Mouse (Mus musculus) forebrain, embryonic 12.5 days (tissue): ENCODE data around the gene Chmp1a. TPM values are rescaled to one million over a fixed set of nuclear protein-coding genes. Genes with fewer than 3 reads are reported as not detected.
"Not testable (repeated sequence)": the region's sequence is repeated elsewhere in the genome, so short reads cannot be mapped to it uniquely, and the experiment has no call there.

Experiments
- ATAC-seq: fragments of 200-750 bp; cut with Nextera tagmentation; 2 replicates; pipeline ENCODE4 v1.8.0; 2017; ENCODE audit warnings: moderate TSS enrichment; ENCODE audit not compliant: low FRiP score
- H3K27ac ChIP-seq: fragments of 300-500 bp; sonication (generic); 2 replicates; pipeline ENCODE4 v1.5.1; 2016; ENCODE audit warnings: mild to moderate bottlenecking
- H3K27me3 ChIP-seq: fragments of 300-500 bp; sonication (generic); 2 replicates; pipeline ENCODE4 v1.6.1; 2016; ENCODE audit warnings: mild to moderate bottlenecking
- H3K36me3 ChIP-seq: fragments of 300-500 bp; sonication (generic); replicated peaks from 2 replicates; pipeline ENCODE4 v1.6.1; 2016; ENCODE audit warnings: mild to moderate bottlenecking
- H3K4me1 ChIP-seq: fragments of 300-500 bp; sonication (generic); 2 replicates; pipeline ENCODE4 v1.6.1; 2016
- H3K4me2 ChIP-seq: fragments of 300-500 bp; sonication (generic); 2 replicates; pipeline ENCODE4 v1.6.1; 2016; ENCODE audit warnings: mild to moderate bottlenecking, moderate library complexity
- H3K4me3 ChIP-seq: fragments of 300-500 bp; sonication (generic); replicated peaks from 2 replicates; pipeline ENCODE4 v1.5.1; 2016; ENCODE audit warnings: mild to moderate bottlenecking
- H3K9ac ChIP-seq: fragments of 300-500 bp; sonication (generic); 2 replicates; pipeline ENCODE4 v1.6.1; 2016; ENCODE audit warnings: mild to moderate bottlenecking
- H3K9me3 ChIP-seq: fragments of 300-500 bp; sonication (generic); 2 replicates; pipeline ENCODE4 v1.6.1; 2016
- WGBS: fragments of 180-500 bp; shearing (Covaris S2); methylation state at CpG from one replicate; pipeline ENCODE4 v1.1.7; 2016; 5-methylcytosine and 5-hydroxymethylcytosine counted together
- polyA plus RNA-seq: library from polyadenylated mRNA; unstranded; fragments of >200 nt; fragmentation: Nextera tagmentation; extraction: Ambion mirVana; gene quantifications from 2 replicates; pipeline ENCODE4 v1.2.1, GENCODE M21; 2016

Gene Chmp1a
- polyA plus RNA-seq, 1 experiment from 2014 or later: 150 TPM

DNA sequence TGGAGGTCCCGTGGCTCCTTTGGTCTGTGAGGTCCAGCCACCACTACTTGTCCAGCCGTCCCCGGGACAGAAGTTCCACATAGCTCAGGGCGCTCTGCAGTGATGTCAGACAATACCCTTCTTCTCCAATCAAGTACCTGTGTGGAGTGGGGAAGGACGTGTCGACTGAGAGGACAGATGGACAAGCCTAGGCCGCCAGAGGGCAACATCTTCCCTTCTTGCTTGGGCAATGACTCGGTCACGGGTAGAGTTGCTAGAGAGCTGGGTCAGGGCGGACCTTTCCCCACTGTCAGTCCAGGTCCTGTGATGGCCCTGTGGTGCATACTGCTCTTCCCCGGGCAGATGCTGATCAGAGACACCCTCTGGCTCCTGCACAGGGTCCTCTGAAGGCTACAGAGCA, 30.5 kb upstream of the Chmp1a start:
- H3K4me2 ChIP-seq: no peak overlapping the region
- ATAC-seq: no peak
- H3K4me1 ChIP-seq: no peaks in the 10 kb centered on the region
- H3K36me3 ChIP-seq: peaks cover 66% of the 10 kb centered on the region
- WGBS: 73% methylated on average over 11 of the region's 11 CpGs
- H3K27me3 ChIP-seq: no peaks in the 10 kb centered on the region
- no peaks in the 10 kb centered on the region for H3K9me3 ChIP-seq
- H3K9ac ChIP-seq: no peak overlapping the region
- no peak overlapping the region for H3K4me3 ChIP-seq
- H3K27ac ChIP-seq: no peak overlapping the region

DNA sequence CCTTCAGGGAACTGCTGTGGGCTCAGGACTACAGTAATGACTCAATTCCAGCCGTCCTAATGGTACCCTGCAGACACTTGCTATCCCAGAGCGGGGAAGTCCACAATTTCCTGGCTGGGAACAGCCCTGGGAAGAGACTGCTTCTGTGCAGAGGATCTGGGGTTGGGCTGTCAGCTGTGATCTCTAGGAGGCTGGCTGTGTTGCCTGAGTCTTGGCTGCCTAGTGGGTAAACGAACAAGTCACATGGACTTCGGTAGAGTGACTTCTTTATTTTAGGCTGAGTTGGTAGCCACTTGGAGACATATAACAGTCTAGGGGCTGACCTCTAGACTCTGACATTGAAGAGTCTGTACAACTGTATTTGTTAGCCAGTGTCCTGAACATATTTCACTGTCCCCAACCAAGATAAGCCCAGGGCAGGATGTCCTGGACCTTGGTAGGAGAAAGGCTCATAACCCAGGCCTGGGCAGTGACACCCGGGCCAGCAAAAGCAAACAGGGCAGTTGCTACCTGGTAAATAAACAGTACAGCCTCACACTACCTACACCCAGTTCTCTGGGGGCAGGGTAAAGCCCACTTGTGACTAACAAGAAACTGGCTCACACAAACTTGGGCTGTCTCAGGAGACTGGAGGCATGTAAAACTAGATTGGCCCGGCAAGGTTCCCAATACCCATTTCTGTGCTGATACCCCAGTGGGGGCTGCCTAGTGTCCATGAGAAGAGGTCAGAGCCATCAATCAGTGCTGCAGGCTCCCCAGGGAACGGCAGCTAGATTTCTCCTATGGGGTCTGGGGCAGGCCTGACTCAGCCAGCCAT, 29.8 kb upstream of the Chmp1a start:
- 90% methylated on average over 7 of the region's 7 CpGs for WGBS
- peaks cover 58% of the 10 kb centered on the region for H3K36me3 ChIP-seq
- no peak overlapping the region for H3K27ac ChIP-seq
- H3K4me2 ChIP-seq: no peak overlapping the region
- no peaks in the 10 kb centered on the region for H3K4me1 ChIP-seq
- H3K9me3 ChIP-seq: no peaks in the 10 kb centered on the region
- no peak overlapping the region for H3K9ac ChIP-seq
- ATAC-seq: no peak
- H3K27me3 ChIP-seq: no peaks in the 10 kb centered on the region
- no peak overlapping the region for H3K4me3 ChIP-seq

DNA sequence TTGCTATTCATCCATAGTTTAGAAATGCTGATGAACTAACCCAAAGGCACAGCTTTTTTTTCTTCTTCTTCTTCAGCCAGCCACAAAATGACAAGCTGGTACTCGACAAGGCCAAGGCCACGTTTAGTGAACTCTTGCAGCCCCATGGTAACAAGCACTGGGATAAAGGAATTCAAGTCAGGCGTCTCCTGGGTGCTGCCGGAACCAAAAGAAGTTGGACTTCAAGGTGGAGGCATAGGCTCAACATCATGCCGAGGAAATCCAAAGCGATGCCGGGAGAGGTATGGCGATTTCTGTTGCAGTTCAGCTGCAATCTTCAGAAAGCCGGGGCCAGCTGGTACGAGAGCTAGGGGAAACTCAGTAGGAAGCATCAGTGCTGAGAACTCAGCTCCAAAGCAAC, 26.8 kb upstream of the Chmp1a start:
- no peak overlapping the region for H3K9ac ChIP-seq
- H3K4me1 ChIP-seq: peaks cover 20% of the 10 kb centered on the region
- 88% methylated on average over 10 of the region's 10 CpGs for WGBS
- ATAC-seq: no peak
- peaks cover 28% of the 10 kb centered on the region for H3K27me3 ChIP-seq
- no peak overlapping the region for H3K4me3 ChIP-seq
- H3K27ac ChIP-seq: no peak overlapping the region
- no peak overlapping the region for H3K4me2 ChIP-seq
- H3K9me3 ChIP-seq: no peaks in the 10 kb centered on the region
- peaks cover 29% of the 10 kb centered on the region for H3K36me3 ChIP-seq

DNA sequence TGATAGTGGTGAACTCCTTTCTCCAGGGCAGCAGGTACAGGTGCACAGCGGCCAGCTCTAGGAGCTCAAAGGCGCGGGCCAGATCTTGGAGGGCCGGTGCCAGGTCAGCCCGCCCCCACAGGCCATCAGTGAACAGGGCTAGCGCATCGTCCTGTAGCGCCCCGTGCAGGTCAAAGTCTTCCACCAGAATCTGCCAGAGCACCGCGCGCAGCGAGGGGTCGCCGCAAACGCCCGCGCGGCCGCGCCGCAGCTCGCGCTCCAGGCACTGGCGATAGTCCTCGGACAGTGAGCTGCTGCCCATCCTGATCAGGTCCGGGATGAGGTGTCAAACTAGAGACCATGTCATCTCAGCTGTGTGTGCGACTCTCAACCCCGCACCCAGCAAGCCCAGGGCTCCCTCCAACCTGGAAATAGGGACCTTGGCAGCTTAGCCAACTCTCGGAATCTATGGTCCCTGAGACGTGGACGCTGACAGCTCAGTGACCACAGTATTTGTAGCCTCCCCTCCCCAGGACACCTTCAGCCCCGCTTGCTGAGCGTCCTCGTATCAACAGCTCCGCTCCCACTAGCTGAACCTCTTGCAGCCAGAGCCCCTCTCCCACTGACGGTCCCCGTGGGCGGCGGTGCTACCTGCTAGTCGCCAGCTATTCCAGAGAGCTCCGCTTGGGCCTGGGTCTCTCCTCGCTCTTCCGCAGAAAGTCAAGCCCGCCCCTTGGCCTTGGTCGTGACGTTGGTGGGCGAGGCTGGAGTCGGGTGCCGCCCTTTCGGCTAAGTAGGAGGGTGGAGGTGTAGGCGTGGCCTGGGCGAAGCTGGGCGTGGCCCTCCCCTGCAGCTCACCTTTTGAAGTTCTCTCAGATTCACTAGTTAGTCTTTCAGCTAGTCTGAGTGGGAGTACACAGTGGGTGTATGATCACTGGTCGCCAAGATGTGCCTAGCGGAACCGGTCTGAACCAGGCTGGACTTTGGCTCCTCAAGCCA, 23.2 kb upstream of the Chmp1a start, which contains the start of gene Spata2l:
Spata2l (minus strand) TSS at position 714 of the 978 bp plus-strand sequence.
- peak; percentile 83 for ATAC-seq
- Histone ChIP-seq H3K9me3 (no peaks in the 10 kb centered on the region), H3K27ac (no peak within 1 kb of the TSS), H3K4me3 (peak within 1 kb of the TSS; percentile 46), H3K4me1 (peaks cover 20% of the 10 kb centered on the region), H3K9ac (peak within 1 kb of the TSS; percentile 50), H3K36me3 (no peaks in the 10 kb centered on the region), H3K4me2 (peak within 1 kb of the TSS; percentile 83), H3K27me3 (peaks cover 46% of the 10 kb centered on the region)
- WGBS: 2% methylated on average over 57 of the region's 57 CpGs

DNA sequence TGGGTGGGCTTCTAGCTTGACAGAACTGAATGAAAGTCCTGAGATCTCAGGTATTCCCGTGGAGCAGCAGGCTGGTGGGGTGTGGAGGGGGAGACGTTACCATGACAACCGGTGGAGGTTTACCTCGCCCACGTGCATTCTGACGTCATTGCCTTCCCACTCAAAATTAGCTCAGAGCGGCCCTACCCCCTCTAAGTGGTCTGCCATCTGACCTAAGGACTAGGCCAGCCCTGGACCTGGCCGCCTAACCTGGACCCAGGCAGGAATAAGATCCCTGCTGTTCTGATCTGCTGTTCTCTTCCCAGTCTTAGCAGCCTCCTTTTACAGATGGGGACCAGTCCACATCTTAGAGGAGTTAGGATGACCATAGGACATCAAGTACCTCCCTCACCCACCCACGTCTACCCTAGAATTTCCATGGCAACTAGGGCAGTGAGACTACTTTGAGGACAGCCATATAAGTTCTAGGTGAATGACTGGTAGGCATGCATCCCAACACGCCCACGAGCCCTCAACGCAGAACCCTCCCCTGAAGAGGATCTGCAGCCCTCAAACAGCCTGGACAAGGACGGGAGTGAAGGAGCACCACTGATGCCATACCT, 22.5 kb upstream of the Chmp1a start:
- no peak for ATAC-seq
- no peak overlapping the region for H3K27ac ChIP-seq
- peaks cover 20% of the 10 kb centered on the region for H3K4me1 ChIP-seq
- whole genome bisulfite sequencing: 37% methylated on average over 13 of the region's 13 CpGs
- peak overlapping the region; percentile 83 for H3K4me2 ChIP-seq
- H3K36me3 ChIP-seq: 0 out of 2 replicates have a peak, but pooled peaks cover 3% of the 10 kb centered on the region
- no peaks in the 10 kb centered on the region for H3K9me3 ChIP-seq
- peaks cover 46% of the 10 kb centered on the region for H3K27me3 ChIP-seq
- H3K9ac ChIP-seq: no peak overlapping the region; the same call in 1 of the 2 replicates
- H3K4me3 ChIP-seq: peak overlapping the region; percentile 46

DNA sequence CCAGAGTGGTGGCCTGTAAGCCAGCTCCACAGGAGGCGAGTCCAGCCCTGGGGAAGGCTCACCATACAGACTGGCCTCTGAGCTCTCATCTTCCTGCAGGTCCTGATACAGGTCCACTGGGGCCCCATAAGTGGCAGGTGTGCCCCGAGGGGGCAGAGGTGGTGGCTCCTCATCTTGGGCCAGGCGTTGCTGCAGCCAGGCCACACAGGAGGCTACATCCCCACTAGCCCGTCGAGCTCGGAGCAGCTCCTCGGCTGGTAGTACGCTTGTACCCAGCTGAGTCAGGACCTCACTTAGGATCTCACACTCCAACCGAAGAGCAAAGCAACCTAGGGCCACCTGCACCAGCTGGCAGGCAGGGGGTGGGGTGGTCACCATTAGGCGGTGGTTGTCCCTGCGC, 21.2 kb upstream of the Chmp1a start:
- Histone ChIP-seq H3K36me3 (peaks cover 9% of the 10 kb centered on the region; the same call in 1 of the 2 replicates), H3K27me3 (peaks cover 46% of the 10 kb centered on the region), H3K9me3 (no peaks in the 10 kb centered on the region), H3K9ac (no peak overlapping the region), H3K27ac (no peak overlapping the region), H3K4me1 (peaks cover 20% of the 10 kb centered on the region), H3K4me3 (no peak overlapping the region), H3K4me2 (no peak overlapping the region)
- ATAC-seq: no peak
- WGBS: 81% methylated on average over 11 of the region's 11 CpGs

DNA sequence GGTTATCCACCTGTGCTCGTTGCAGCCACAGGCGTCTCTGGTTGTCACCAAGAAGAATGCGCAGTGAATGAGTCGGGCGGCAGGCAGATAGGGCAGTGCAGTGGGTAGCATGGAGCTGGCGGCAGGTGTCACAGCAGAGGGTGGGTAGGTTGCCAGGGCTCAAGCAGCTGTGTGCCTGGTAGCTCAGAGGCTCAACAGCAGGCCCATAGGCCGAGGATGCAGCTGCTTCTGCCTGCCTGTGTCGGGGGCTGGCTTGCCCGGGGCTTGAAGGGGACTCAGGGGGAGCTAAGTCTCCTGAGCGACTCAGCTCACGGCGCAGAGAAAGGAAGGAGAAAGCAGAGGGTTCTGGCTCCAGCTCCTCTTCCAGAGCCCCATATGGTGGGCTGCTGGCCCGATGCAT, 20.7 kb upstream of the Chmp1a start:
- Histone ChIP-seq H3K4me1 (peaks cover 20% of the 10 kb centered on the region), H3K36me3 (peaks cover 12% of the 10 kb centered on the region), H3K9ac (no peak overlapping the region), H3K9me3 (no peaks in the 10 kb centered on the region), H3K4me3 (no peak overlapping the region), H3K4me2 (no peak overlapping the region), H3K27ac (no peak overlapping the region), H3K27me3 (peaks cover 46% of the 10 kb centered on the region)
- ATAC-seq: no peak
- 64% methylated on average over 13 of the region's 13 CpGs for WGBS

DNA sequence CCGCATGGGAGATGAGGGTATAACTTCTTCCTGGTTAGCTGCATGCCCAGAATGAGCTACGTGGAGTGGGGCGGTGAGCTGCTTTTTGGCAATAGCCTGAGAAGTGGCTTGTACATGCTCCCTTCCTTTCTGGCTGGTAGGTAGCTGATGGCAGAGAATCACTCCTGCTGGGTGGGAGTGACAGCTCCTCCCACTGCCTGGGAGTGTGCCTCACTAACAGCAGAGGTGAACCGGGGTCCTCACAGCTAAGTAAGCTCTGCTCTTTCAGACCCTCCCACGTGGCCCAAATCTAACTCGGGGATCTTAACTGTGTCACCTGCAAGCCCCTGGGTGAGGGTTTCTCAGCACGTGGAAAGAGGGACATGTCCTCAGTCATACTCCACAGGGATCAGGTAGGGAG, 20.0 kb upstream of the Chmp1a start:
- Histone ChIP-seq H3K4me1 (peaks cover 20% of the 10 kb centered on the region), H3K4me3 (no peak overlapping the region), H3K4me2 (no peak overlapping the region), H3K9ac (no peak overlapping the region), H3K9me3 (no peaks in the 10 kb centered on the region), H3K36me3 (peaks cover 16% of the 10 kb centered on the region), H3K27ac (no peak overlapping the region), H3K27me3 (peaks cover 46% of the 10 kb centered on the region)
- no peak for ATAC-seq
- 62% methylated on average over 7 of the region's 7 CpGs for WGBS

DNA sequence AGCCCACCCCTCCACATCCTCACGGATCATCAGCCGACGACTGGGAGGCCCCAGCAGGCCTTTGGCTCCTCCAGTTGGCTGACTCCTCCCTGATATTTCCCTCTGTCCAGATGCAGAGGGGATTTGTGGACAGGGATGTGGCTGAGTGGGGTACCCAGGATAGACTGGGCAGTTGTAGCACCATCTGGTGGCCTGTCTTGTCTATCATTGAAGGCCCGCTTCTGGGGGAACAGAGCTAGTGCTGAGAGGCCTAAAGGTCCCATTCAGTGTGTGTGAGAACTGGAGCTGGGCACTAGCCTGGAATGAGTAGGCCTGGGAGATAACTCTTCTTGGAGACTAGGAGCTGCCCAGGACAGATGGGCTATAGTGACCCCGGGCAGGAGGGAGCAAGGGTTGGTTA, 19.2 kb upstream of the Chmp1a start:
- peaks cover 20% of the 10 kb centered on the region for H3K4me1 ChIP-seq
- 66% methylated on average over 5 of the region's 5 CpGs for WGBS

DNA sequence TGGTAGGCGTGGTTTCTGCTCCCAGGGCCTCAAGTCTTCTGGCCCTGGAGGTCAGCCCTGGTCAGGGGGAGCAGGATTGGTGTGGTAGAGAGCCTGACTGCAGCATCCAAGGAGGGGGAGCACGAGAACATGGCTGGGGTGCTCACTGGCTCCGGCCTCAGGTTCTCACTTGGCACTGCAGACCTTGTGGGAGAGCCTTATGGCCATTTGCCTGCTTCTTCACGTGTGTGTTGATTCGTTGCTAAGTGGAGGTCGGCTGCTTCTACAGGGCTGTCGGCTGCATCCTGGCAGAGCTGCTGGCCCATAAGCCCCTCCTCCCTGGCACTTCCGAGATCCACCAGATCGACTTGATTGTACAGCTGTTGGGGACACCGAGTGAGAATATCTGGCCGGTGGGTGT, 17.8 kb upstream of the Chmp1a start:
- H3K4me2 ChIP-seq, H3K4me3 ChIP-seq, H3K9me3 ChIP-seq, ATAC-seq, H3K27ac ChIP-seq, H3K9ac ChIP-seq: not testable (repeated sequence)
- 87% methylated on average over 11 of the region's 11 CpGs for WGBS
- Histone ChIP-seq H3K27me3 (peaks cover 28% of the 10 kb centered on the region), H3K36me3 (peaks cover 27% of the 10 kb centered on the region), H3K4me1 (peaks cover 13% of the 10 kb centered on the region)

More for the DNA sequence above, 19.2 kb upstream of the Chmp1a start:
- H3K4me2 ChIP-seq: no peak overlapping the region
- H3K27me3 ChIP-seq: peaks cover 42% of the 10 kb centered on the region
- H3K9ac ChIP-seq: no peak overlapping the region
- no peaks in the 10 kb centered on the region for H3K9me3 ChIP-seq
- no peak for ATAC-seq
- H3K36me3 ChIP-seq: peaks cover 24% of the 10 kb centered on the region
- H3K27ac ChIP-seq: no peak overlapping the region
- no peak overlapping the region for H3K4me3 ChIP-seq

DNA sequence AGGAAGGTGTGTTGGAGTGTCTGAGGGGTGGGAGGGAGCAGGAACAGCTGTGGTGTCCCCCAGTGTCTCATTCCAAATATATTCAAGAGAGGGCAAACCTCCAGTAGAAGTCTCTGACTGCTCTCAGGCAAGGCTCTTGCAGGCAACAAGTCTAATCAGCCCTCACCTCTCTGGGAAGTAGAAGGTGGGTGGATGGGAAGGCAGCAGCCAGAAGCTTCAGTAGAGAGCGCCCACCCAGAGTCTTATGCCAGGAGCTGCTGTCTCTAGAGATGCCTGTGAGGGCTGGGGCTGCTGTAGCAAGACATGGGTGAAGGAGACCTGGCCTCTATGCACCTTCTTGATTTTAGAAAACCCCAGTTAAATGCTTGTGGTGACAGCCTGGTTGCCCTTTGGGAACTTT, 15.9 kb upstream of the Chmp1a start:
- H3K27me3 ChIP-seq: peaks cover 8% of the 10 kb centered on the region
- no peak overlapping the region for H3K27ac ChIP-seq
- H3K9ac ChIP-seq: no peak overlapping the region
- no peak for ATAC-seq
- H3K4me3 ChIP-seq: no peak overlapping the region
- peaks cover 12% of the 10 kb centered on the region for H3K4me1 ChIP-seq
- peaks cover 27% of the 10 kb centered on the region for H3K36me3 ChIP-seq
- H3K4me2 ChIP-seq: no peak overlapping the region
- 100% methylated on average over 1 of the region's 1 CpGs for WGBS
- no peaks in the 10 kb centered on the region for H3K9me3 ChIP-seq
